Mouse (Mus musculus) heart, adult 9 months (tissue): ENCODE measurements around the gene Des.
A peak's percentile ranks its signal among the peaks of the same experiment; 100 is the strongest.

ENCODE experiments used
- DNase-seq, 2 experiments: peaks; one replicate each; pipeline ENCODE4 v3.0.0; 2022; ENCODE audit warnings: low spot score in 2 of 2

Des gene

DNA sequence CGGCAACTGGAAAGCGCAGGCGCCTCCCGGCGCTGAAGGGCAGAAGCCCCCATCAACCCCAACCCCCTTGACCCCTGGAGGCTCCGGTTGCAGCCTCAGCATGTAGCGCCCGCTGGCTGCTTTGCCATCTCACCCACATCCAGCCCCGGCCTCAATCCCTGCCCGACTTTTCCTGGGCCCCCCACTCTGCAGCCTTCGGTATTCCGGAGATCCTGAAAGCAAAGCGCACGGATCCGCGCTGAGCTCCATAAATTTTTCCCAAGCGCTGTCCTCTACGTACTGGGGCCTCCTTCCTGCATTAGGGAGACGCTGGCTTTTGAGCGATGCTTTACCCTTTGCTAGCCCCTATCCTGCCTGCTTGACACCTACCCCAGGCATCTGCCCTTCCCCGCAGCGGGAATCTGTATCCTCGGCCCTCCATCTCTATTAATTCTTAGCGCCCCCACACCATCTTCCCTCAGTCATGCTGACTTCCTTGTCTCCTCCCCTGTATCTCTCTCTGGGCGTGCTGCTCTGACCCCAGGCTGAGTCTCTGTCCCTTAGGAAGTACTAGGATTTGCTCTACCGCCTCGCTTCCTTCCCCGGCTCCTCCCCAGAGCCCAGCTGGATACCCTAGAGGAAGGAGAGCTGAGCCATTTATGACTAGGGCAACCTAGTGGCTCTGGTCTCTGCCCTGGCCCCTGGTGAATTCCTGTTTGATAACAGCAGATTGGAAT lies 22.4 kb downstream of the Des start:
- DNase-seq: no peak

- DNase-seq: no peak
These were observed 24.5 kb downstream of the Des start for GRCm38 (mm10) chr1:75384470-75385141.

DNA sequence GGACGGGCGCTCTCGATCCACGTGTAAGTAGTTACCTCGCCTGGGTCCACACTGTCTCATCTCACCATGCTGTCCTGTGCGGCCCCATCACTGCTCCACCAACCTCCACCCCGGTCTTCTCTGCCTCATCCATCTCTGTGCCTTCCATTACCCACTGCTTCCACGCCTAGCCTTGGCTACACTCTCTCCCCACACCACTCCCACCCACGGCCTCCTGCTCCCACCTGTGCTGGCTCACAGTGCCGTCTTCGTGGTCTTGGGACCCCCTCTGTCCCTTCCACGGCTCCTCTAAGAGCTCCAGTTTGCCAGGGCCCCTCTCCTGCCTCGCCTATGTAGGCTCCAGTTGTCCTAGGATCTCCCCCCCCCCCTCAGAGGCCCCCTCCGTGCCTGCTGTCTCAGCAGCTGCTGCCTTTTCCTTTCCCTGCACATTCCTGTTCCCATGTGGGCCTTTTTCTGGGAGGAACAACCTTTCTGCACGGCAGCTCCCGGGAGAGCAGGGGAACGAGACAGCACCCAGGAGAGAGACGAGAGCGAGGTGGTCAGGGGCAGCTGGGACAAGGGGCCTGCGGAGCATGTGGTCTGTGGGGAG lies 25.1 kb downstream of the Des start:
- DNase-seq: no peak

DNA sequence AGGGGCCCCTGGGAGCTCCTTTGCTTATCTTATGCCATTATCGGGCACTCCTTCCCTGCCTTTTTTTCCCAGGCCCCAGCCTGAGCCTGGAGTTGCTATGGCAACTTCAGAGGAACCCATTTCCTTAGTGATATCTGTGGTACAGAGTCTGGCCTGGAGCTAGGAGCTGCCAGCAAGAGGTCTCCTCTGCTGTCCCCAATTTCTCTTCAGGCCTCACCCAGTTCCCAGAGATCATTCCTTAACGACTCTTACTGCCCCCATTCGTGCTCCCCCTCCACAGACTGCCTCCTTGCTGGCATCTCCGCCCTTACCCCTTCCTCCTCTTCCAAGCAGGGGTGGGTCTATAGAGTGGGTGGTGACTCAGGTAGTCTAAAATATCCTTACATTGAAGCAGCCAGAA lies 26.0 kb downstream of the Des start:
- DNase-seq: no peak

- no peak for DNase-seq
These were observed 27.4 kb downstream of the Des start for GRCm38 (mm10) chr1:75387469-75387928.

DNA sequence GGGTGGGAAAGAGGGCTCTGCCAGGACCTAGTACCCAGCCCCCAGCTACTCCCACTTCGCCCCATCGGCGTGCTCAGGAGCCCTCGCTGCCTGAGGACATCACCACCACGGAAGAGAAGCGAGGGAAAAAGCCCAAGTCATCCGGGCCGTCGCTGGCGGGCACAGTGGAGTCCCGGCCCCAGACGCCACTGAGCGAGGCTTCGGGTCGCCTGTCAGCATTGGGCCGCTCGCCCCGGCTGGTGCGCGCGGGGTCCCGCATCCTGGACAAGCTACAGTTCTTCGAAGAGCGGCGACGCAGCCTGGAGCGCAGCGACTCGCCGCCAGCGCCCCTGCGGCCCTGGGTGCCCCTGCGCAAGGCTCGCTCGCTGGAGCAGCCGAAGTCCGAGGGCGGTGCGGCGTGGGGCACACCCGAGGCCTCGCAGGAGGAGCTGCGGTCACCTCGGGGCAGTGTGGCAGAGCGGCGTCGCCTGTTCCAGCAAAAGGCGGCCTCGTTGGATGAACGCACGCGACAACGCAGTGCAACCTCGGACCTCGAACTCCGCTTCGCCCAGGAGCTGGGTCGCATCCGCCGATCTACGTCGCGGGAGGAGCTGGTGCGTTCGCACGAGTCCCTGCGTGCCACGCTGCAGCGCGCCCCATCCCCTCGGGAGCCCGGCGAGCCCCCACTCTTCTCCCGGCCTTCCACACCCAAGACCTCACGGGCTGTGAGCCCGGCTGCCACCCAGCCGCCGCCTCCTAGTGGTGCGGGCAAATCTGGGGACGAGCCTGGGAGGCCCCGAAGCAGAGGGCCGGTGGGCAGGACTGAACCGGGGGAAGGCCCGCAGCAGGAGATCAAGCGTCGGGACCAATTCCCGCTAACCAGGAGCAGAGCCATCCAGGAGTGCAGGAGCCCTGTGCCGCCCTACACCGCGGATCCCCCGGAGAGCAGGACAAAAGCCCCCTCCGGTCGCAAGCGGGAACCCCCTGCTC lies 28.1 kb downstream of the Des start:
- DNase-seq: peak in 1 of 2 experiments; percentile 1

- DNase-seq: no peak
These were observed 28.9 kb downstream of the Des start for GRCm38 (mm10) chr1:75388898-75389515.

GRCm38 (mm10) chr1:75393139-75393538 lies 33.0 kb downstream of the Des start:
- DNase-seq: peak; percentile 67 to 83

DNA sequence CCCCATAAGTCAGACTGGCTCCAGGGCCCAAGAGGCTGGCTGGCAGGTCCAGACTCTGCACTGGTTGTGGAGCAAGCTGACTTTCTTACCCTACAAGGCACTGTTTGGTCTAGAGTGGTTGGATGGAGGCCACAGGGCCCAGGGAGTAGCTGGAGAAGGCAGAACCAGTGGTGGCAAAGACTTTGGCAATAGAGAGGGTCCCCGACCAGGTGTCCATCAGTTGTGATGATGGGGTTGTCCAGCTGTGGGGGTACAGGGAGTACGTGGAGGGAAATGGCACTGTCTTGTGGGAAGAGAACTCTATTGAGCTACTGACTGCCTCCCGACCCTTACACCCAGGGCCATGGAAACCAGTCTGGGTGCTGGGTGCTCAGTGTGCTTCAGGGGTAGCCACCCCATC lies 33.7 kb downstream of the Des start:
- no peak for DNase-seq

GRCm38 (mm10) chr1:75398761-75399402 lies 38.8 kb downstream of the Des start:
- peak; percentile 86 to 90 for DNase-seq

- peak; percentile 76 to 78 for DNase-seq
These were observed 39.8 kb downstream of the Des start for GRCm38 (mm10) chr1:75399755-75400492.

GRCm38 (mm10) chr1:75400493-75401115 lies 40.5 kb downstream of the Des start:
- no peak for DNase-seq

DNA sequence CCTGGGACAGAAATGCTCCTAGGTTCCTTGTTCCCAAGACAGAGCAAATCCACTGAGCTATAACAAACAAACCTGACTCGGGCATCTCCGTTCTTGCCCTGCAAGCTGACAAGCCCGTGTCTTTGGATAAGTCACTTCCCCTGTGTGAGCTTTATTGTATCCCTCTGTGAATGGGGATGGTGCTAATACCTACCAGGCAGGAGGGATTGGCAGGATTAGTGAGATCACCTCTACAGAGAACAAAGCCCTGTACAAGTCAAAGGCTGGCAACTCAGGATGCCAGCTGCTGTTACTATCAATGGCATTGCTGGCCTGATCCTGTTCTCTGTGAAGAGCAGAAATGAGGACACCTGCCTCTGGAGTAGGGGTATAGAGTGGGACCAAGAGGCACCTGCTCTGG lies 45.4 kb downstream of the Des start:
- no peak for DNase-seq

DNA sequence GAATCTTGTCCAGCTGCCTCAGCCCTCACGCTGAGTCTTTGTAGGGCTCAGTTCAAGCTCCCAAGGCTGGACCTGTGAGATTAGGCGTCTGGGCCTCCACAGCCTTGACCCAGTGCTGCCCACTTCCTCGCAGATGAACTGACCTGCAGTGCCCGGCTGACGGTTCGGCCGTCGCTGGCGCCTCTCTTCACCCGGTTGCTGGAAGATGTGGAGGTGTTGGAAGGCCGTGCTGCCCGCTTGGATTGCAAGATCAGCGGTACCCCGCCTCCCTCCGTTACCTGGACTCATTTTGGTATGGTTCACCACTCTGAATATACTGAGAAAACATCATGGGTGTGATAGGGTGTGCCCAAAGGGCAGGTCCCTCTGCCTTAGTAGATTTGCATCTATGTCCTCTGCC lies 46.0 kb downstream of the Des start:
- DNase-seq: no peak

DNA sequence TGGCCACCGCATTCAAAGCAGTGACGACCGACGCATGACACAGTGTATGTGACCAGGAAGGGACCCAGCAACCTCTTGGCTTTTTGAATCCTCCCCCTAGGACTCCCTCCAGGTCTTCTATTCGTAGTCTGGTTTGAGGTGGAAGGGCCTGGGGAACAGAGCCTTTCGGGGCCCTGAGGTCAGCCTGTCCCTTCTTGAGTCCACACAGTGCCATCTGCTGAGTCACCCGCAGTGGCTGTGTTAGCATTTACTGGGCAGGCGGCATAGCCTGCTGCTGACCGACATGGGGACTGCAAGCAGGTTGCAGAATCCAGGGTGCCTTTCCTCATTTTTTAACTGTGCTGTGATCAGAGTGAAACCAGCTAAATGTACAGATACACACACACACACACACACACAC lies 46.9 kb downstream of the Des start:
- no peak for DNase-seq

DNA sequence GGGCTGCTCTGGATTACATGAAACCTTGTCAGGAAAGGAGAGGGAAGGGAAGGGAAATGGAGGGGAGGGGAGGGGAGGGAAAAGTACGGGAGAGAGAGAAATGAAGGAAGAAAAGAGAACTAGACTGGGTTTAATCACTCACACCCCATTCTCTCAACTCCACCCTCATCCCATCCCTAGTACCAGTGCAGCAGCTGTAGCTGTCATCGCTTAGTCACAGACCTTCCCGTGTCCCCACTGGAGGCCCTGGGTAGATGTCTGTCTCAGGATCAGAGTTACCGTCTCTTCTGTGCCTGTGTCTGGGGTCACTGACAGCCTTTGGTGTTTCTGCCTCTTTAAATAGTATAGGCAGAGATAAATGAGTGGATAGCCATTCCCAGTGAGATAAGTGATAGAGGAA lies 48.1 kb downstream of the Des start:
- no peak for DNase-seq

GRCm38 (mm10) chr1:75409950-75410349 lies 49.8 kb downstream of the Des start:
- DNase-seq: no peak

DNA sequence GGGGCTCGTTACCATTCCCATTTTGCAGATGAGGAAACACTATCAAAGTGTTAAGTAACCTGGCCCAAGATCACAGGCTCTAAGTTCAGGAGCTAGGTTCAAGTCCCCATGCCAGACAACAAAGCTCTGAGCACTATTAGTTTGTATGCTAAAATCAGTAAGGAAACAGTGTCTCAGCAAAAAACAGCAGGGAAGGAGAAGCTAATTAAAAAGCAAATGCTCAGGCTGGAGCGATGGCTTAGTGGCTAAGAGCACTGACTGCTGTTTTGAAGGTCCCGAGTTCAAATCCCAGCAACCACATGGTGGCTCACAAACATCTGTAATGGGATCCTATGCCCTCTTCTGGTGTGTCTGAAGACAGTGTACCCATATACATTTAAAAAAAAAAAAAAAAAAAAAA lies 52.1 kb downstream of the Des start:
- no peak for DNase-seq

GRCm38 (mm10) chr1:75413749-75414148 lies 53.6 kb downstream of the Des start:
- DNase-seq: no peak
